Mouse (Mus musculus): ENCODE results near the gene Cep85l. TPM values are rescaled to one million over a fixed set of nuclear protein-coding genes. Genes with fewer than 3 reads are reported as not detected.

The Cep85l gene
- total and polyA plus RNA-seq, 3 experiments, result 4.3 to 16.5 (median 16.2) TPM

DNA sequence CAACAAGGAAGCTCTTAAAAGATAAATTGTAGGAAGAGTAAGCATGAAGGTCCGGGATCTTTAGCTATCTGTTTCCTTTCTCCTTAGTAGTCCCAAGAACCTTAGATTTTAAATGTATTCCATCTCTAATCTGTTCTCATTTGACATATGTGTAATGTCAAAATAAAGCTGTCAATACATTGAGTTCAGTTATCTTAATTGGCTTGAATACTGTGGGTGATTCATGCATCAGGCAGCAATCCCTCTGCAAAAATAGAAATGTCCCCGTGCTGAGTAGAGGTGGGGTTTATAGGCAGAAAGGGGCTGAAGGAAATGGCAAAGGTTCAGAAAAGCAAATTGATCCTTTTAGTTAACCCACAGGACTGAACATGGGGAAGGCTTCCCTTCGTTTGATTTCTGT, 50.5 kb downstream of the Cep85l start:
- no peaks in the 10 kb centered on the region for H3K27me3 ChIP-seq (ENCODE audit: control insufficient read depth, insufficient read depth, low read length)
- no peak for DNase-seq
- no peak overlapping the region; the same call in 1 of the 2 replicates for H3K9ac ChIP-seq (ENCODE audit: low read depth, low read length)
- H3K27ac ChIP-seq, result peak overlapping the region; percentile 88
- peaks cover 22% of the 10 kb centered on the region for H3K4me1 ChIP-seq (ENCODE audit: control insufficient read depth, insufficient read depth, low read length)
- intact Hi-C loops (cut with DNase I), result no loop called here
- H3K4me3 ChIP-seq, result no peak overlapping the region
- peaks cover 3% of the 10 kb centered on the region for H3K79me2 ChIP-seq (replicated peaks; ENCODE audit: control insufficient read depth, insufficient read depth, low read length)
- H3K36me3 ChIP-seq (ENCODE audit: control insufficient read depth, insufficient read depth, low read length), result peaks cover 53% of the 10 kb centered on the region
- TF ChIP-seq POLR2A (IDR thresholded peaks at IDR 0.05; ENCODE audit: insufficient read depth, low read depth, low read length) (no peak), CTCF (IDR thresholded peaks at IDR 0.05) (no peak), EP300 (IDR thresholded peaks at IDR 0.05; ENCODE audit: insufficient read depth, low read depth, low read length) (no peak)
- 16% methylated on average over 3 of the region's 3 CpGs for WGBS

DNA sequence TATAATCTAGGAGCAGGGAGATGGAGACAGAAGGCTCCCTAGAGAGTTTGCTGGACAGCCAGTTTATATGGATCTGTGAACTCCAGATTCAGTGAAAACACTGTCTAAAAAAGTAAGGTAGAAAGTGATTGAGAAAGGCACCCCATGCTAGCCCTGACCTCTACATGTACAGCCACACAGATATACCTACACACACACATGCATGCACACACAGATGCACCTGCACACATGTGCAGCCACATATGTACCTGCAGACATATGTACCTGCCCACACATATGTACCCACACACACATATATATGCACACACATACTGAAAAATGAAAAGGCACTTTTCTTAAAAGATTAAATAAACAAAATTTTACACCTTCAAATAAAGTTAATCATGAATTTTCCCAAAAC, 53.4 kb downstream of the Cep85l start:
- Histone ChIP-seq H3K9ac (ENCODE audit: low read depth, low read length) (no peak overlapping the region), H3K4me1 (ENCODE audit: control insufficient read depth, insufficient read depth, low read length) (peaks cover 23% of the 10 kb centered on the region), H3K36me3 (ENCODE audit: control insufficient read depth, insufficient read depth, low read length) (peaks cover 44% of the 10 kb centered on the region), H3K27me3 (ENCODE audit: control insufficient read depth, insufficient read depth, low read length) (no peaks in the 10 kb centered on the region), H3K27ac (peak overlapping the region; percentile 88), H3K79me2 (replicated peaks; ENCODE audit: control insufficient read depth, insufficient read depth, low read length) (no peaks in the 10 kb centered on the region; the same call in 1 of the 2 replicates), H3K4me3 (no peak overlapping the region)
- DNase-seq, result no peak
- TF ChIP-seq POLR2A (IDR thresholded peaks at IDR 0.05; ENCODE audit: insufficient read depth, low read depth, low read length) (no peak), EP300 (IDR thresholded peaks at IDR 0.05; ENCODE audit: insufficient read depth, low read depth, low read length) (no peak), CTCF (IDR thresholded peaks at IDR 0.05) (no peak)
- intact Hi-C loops (cut with DNase I), result no loop called here

DNA sequence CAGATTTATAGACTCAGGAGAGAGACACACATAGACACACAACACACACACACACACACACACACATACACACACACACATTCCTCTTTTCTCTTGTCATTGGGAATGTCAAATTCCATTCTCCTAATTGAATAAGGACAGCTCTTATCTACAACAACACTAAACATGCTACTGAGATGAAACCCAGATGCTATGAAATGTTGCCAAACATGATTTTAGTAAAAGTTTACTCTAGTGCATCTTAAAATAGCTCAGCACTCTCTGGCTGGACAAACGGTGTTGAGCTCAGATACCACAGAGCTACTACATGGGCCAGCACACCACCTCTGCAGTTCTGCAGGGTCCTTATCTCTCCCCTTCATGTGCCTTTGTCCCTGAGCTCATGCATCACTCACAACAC, 55.1 kb downstream of the Cep85l start:
- no peak overlapping the region for H3K4me3 ChIP-seq
- peaks cover 21% of the 10 kb centered on the region for H3K4me1 ChIP-seq (ENCODE audit: control insufficient read depth, insufficient read depth, low read length)
- H3K9ac ChIP-seq (ENCODE audit: low read depth, low read length), result no peak overlapping the region
- H3K36me3 ChIP-seq (ENCODE audit: control insufficient read depth, insufficient read depth, low read length), result peaks cover 39% of the 10 kb centered on the region
- intact Hi-C loops (cut with DNase I), result loop anchor here (1.0 to 2.0 kb wide), 3 partner anchors 11 to 146 kb away; no protein-coding TSS in a partner anchor
- no peaks in the 10 kb centered on the region for H3K27me3 ChIP-seq (ENCODE audit: control insufficient read depth, insufficient read depth, low read length)
- H3K79me2 ChIP-seq (replicated peaks; ENCODE audit: control insufficient read depth, insufficient read depth, low read length), result peaks cover 3% of the 10 kb centered on the region
- 10% methylated on average over 1 of the region's 1 CpGs for WGBS
- peak in 1 of 2 experiments; percentile 65 for DNase-seq
- peak overlapping the region; percentile 88 for H3K27ac ChIP-seq
- TF ChIP-seq EP300 (IDR thresholded peaks at IDR 0.05; ENCODE audit: insufficient read depth, low read depth, low read length) (peak; percentile 95), CTCF (IDR thresholded peaks at IDR 0.05) (no peak), POLR2A (IDR thresholded peaks at IDR 0.05; ENCODE audit: insufficient read depth, low read depth, low read length) (peak; percentile 32; the same call in 1 of the 2 replicates)

DNA sequence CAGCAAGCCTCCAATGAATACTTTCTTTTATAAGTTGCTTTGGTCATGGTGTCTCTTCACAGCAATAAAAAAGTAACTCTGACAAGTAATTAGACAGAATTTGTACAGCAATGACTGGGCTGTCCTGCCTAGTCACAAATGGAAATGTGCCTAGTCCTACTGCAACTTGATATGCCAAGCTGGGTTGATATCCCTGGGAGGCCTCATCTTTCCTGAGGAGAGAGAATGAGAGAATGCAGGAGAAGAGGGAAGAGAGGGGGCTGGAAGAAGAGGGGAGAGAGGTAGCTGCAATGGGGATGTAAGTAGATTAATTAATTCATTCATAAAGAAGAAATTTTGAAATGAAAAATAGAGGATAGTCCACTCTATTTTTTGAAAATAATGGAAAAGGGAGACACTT, 56.4 kb downstream of the Cep85l start:
- DNase-seq, result no peak
- H3K36me3 ChIP-seq (ENCODE audit: control insufficient read depth, insufficient read depth, low read length), result peaks cover 39% of the 10 kb centered on the region
- TF ChIP-seq CTCF (IDR thresholded peaks at IDR 0.05) (no peak), POLR2A (IDR thresholded peaks at IDR 0.05; ENCODE audit: insufficient read depth, low read depth, low read length) (no peak), EP300 (IDR thresholded peaks at IDR 0.05; ENCODE audit: insufficient read depth, low read depth, low read length) (no peak)
- H3K4me3 ChIP-seq, result no peak overlapping the region
- peaks cover 15% of the 10 kb centered on the region for H3K4me1 ChIP-seq (ENCODE audit: control insufficient read depth, insufficient read depth, low read length)
- H3K27me3 ChIP-seq (ENCODE audit: control insufficient read depth, insufficient read depth, low read length), result no peaks in the 10 kb centered on the region
- no peak overlapping the region for H3K9ac ChIP-seq (ENCODE audit: low read depth, low read length)
- intact Hi-C loops (cut with DNase I), result no loop called here
- peak overlapping the region; percentile 73; the same call in 1 of the 2 replicates for H3K27ac ChIP-seq
- peaks cover 3% of the 10 kb centered on the region for H3K79me2 ChIP-seq (replicated peaks; ENCODE audit: control insufficient read depth, insufficient read depth, low read length)

DNA sequence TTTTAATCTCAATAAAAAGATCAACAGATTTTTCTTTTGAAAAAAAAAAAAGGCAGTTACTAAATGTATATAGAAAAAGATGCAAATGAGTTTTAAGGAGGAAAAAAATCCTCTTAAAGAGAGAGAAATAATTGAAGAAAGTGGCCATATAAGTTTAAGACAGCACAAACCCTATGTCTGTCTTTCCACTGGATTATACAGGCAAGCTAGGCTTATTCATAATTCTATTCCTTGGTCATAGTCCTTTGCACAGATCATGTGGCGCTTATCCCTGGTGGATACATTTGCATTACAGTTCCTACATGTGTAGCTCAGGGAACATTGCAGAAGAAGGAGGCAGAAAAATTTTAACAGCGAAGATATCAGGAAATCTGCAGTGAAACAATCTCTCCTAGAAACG, 73.1 kb downstream of the Cep85l start:
- intact Hi-C loops (cut with DNase I), result loop anchor here (5.0 kb wide), 1 partner anchor 129 kb away; no protein-coding TSS in a partner anchor

DNA sequence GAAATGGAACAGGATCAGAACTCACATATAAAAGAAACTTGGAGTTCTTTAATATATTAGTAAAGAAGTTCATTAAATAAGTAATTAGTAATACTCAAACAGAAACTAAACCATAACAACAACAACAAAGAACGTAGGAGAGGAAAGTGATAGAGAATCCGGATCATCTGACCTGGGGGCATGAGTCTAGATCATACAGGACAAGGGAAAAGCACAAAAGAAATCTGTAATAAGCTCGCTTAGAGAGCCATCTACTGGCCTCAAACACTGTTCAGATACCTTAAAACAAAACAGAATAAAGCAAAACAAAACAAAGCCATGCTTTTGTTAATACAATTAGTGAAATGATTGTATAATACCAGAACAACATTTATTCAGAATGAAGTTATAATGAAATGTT, 73.9 kb downstream of the Cep85l start:
- WGBS, result 29% methylated on average over 3 of the region's 3 CpGs
- no peak for TF ChIP-seq EP300 (IDR thresholded peaks at IDR 0.05; ENCODE audit: insufficient read depth, low read depth, low read length)
- TF ChIP-seq CTCF (IDR thresholded peaks at IDR 0.05), result peak; percentile 71
- TF ChIP-seq POLR2A (IDR thresholded peaks at IDR 0.05; ENCODE audit: insufficient read depth, low read depth, low read length), result no peak
- intact Hi-C loops (cut with DNase I), result loop anchor here (1.0 to 5.0 kb wide), 3 partner anchors 129 to 217 kb away; no protein-coding TSS in a partner anchor
- Histone ChIP-seq H3K4me1 (ENCODE audit: control insufficient read depth, insufficient read depth, low read length) (no peaks in the 10 kb centered on the region; the same call in 1 of the 2 replicates), H3K9ac (ENCODE audit: low read depth, low read length) (no peak overlapping the region), H3K27ac (peak overlapping the region; percentile 48), H3K27me3 (ENCODE audit: control insufficient read depth, insufficient read depth, low read length) (no peaks in the 10 kb centered on the region), H3K36me3 (ENCODE audit: control insufficient read depth, insufficient read depth, low read length) (peaks cover 33% of the 10 kb centered on the region), H3K4me3 (no peak overlapping the region), H3K79me2 (replicated peaks; ENCODE audit: control insufficient read depth, insufficient read depth, low read length) (peaks cover 5% of the 10 kb centered on the region)
- no peak for DNase-seq

More for the DNA sequence above, 73.1 kb downstream of the Cep85l start:
- Histone ChIP-seq H3K27me3 (ENCODE audit: control insufficient read depth, insufficient read depth, low read length) (no peaks in the 10 kb centered on the region), H3K9ac (ENCODE audit: low read depth, low read length) (no peak overlapping the region), H3K79me2 (replicated peaks; ENCODE audit: control insufficient read depth, insufficient read depth, low read length) (peaks cover 7% of the 10 kb centered on the region), H3K27ac (peak overlapping the region; percentile 7; the same call in 1 of the 2 replicates), H3K4me1 (ENCODE audit: control insufficient read depth, insufficient read depth, low read length) (peaks cover 2% of the 10 kb centered on the region; the same call in 1 of the 2 replicates), H3K4me3 (no peak overlapping the region), H3K36me3 (ENCODE audit: control insufficient read depth, insufficient read depth, low read length) (peaks cover 33% of the 10 kb centered on the region)
- TF ChIP-seq EP300 (IDR thresholded peaks at IDR 0.05; ENCODE audit: insufficient read depth, low read depth, low read length) (no peak), CTCF (IDR thresholded peaks at IDR 0.05) (no peak), POLR2A (IDR thresholded peaks at IDR 0.05; ENCODE audit: insufficient read depth, low read depth, low read length) (no peak)
- WGBS, result 83% methylated on average over 3 of the region's 3 CpGs
- no peak for DNase-seq

Measured in heart, adult 2 months (tissue).